Mouse (Mus musculus) neural tube, embryonic 14.5 days (tissue): ENCODE data around the gene Slc7a14. TPM values are rescaled to one million over a fixed set of nuclear protein-coding genes. Genes with fewer than 3 reads are reported as not detected.

Experiments used
- ATAC-seq: fragments of 200-750 bp; cut with Nextera tagmentation; 2 replicates; pipeline ENCODE4 v1.8.0; 2017; ENCODE audit warnings: low read depth, mild to moderate bottlenecking, moderate TSS enrichment, moderate library complexity
- H3K27ac ChIP-seq: fragments of 300-500 bp; sonication (generic); 2 replicates; pipeline ENCODE4 v1.5.1; 2014; ENCODE audit warnings: low read depth, mild to moderate bottlenecking, control low read depth, low read length, moderate library complexity, mixed read lengths
- H3K27me3 ChIP-seq: fragments of 300-500 bp; sonication (generic); 2 replicates; pipeline ENCODE4 v1.6.1; 2014; ENCODE audit warnings: low read length; ENCODE audit not compliant: control insufficient read depth, insufficient read depth
- H3K36me3 ChIP-seq: fragments of 300-500 bp; sonication (generic); 2 replicates; pipeline ENCODE4 v1.6.1; 2014; ENCODE audit warnings: low read length, mixed read lengths; ENCODE audit not compliant: control insufficient read depth, insufficient read depth
- H3K4me1 ChIP-seq: fragments of 300-500 bp; sonication (generic); 2 replicates; pipeline ENCODE4 v1.6.1; 2014; ENCODE audit warnings: low read length; ENCODE audit not compliant: control insufficient read depth, insufficient read depth
- H3K4me2 ChIP-seq: fragments of 300-500 bp; sonication (generic); 2 replicates; pipeline ENCODE4 v1.6.1; 2014; ENCODE audit warnings: mild to moderate bottlenecking, low read depth, low read length, control low read depth
- H3K4me3 ChIP-seq: fragments of 300-500 bp; sonication (generic); 2 replicates; pipeline ENCODE4 v1.5.1; 2014; ENCODE audit warnings: low read depth, low read length, control low read depth, mixed read lengths
- H3K9ac ChIP-seq: fragments of 300-500 bp; sonication (generic); replicated peaks from 2 replicates; pipeline ENCODE4 v1.6.1; 2014; ENCODE audit warnings: low read depth, mild to moderate bottlenecking, control low read depth, low read length, mixed read lengths
- H3K9me3 ChIP-seq: fragments of 300-500 bp; sonication (generic); 2 replicates; pipeline ENCODE4 v1.6.1; 2016; ENCODE audit warnings: low read length; ENCODE audit not compliant: control insufficient read depth
- WGBS: fragments of 180-500 bp; shearing (Covaris S2); extraction: QIAGEN DNeasy Blood & Tissue Kit; methylation state at CpG from one replicate; pipeline ENCODE4 v1.1.7; 2014; 5-methylcytosine and 5-hydroxymethylcytosine counted together
- polyA plus RNA-seq: library from polyadenylated mRNA; unstranded; fragments of >200 nt; fragmentation: Nextera tagmentation; extraction: Ambion mirVana; gene quantifications from 2 replicates; pipeline ENCODE4 v1.2.1, GENCODE M21; 2014

Gene Slc7a14
- polyA plus RNA-seq, 1 experiment from 2014 or later, result 10.8 TPM

GRCm38 (mm10) chr3:31160046-31160445 lies 150.1 kb downstream of the Slc7a14 start:
- no peak for ATAC-seq
- no peak overlapping the region for H3K4me2 ChIP-seq

GRCm38 (mm10) chr3:31157776-31158175 lies 152.4 kb downstream of the Slc7a14 start:
- H3K9ac ChIP-seq, result no peak overlapping the region
- H3K27ac ChIP-seq, result no peak overlapping the region
- H3K4me3 ChIP-seq, result no peak overlapping the region
- no peaks in the 10 kb centered on the region for H3K9me3 ChIP-seq
- WGBS, result 68% methylated on average over 15 of the region's 15 CpGs
- no peak for ATAC-seq
- H3K4me2 ChIP-seq, result no peak overlapping the region
- no peaks in the 10 kb centered on the region for H3K4me1 ChIP-seq
- H3K27me3 ChIP-seq, result no peaks in the 10 kb centered on the region
- no peaks in the 10 kb centered on the region for H3K36me3 ChIP-seq

More at GRCm38 (mm10) chr3:31160046-31160445, 150.1 kb downstream of the Slc7a14 start:
- H3K9me3 ChIP-seq, result no peaks in the 10 kb centered on the region
- WGBS, result 81% methylated on average over 10 of the region's 10 CpGs
- no peaks in the 10 kb centered on the region for H3K36me3 ChIP-seq
- no peaks in the 10 kb centered on the region for H3K27me3 ChIP-seq
- H3K4me3 ChIP-seq, result no peak overlapping the region
- no peak overlapping the region for H3K9ac ChIP-seq
- H3K4me1 ChIP-seq, result no peaks in the 10 kb centered on the region
- no peak overlapping the region for H3K27ac ChIP-seq

DNA sequence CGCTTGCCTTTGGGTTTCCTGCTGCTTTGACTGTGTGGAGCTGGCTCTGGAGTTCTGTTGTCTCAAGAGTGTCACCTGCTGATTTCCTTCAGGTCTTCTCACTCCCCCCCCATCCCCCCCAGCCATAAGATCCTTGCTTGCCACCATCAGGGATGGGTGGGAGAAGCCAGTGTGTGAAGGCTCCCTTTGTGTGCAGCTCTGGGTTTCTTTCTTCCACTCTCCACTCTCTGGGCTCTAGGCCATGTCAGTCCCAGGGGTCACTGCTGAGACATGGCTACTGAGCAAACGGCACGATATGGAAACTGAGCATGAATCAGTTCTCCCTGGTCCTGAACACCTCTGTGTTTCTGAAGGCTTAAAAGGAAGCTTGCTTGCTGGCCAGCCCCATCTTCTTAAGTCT lies 154.1 kb downstream of the Slc7a14 start:
- H3K4me1 ChIP-seq, result no peaks in the 10 kb centered on the region
- 33% methylated on average over 3 of the region's 3 CpGs for WGBS
- no peak overlapping the region for H3K27ac ChIP-seq
- no peak overlapping the region for H3K9ac ChIP-seq
- peak; percentile 14; the same call in 1 of the 2 replicates for ATAC-seq
- no peaks in the 10 kb centered on the region for H3K36me3 ChIP-seq
- no peaks in the 10 kb centered on the region for H3K27me3 ChIP-seq
- no peaks in the 10 kb centered on the region for H3K9me3 ChIP-seq
- H3K4me3 ChIP-seq, result no peak overlapping the region
- no peak overlapping the region for H3K4me2 ChIP-seq

Other genes starting within 250 kb of the Slc7a14 start
- gene Skil, start 215.3 kb downstream of the Slc7a14 start, polyA plus RNA-seq, result 38.3 and 39.7 TPM in 2 replicates
- 2.1 and 58.1 TPM in 2 replicates for gene Cldn11, start 160.5 kb downstream of the Slc7a14 start, polyA plus RNA-seq